Mouse (Mus musculus): ENCODE measurements at regions not wholly inside any gene's neighbourhood (a gene's known extent, or its start where the extent isn't known, plus 50 kb on each side); places are given as distances from the start of the nearest gene placed in this dataset.
A peak's percentile ranks its signal among the peaks of the same experiment; 100 is the strongest.

GRCm38 (mm10) chr13:51918781-51919170 lies 72.3 kb downstream of the Gadd45g start:
- no peak for DNase-seq (ENCODE audit: low read depth in 1 of 2, low spot score in 2 of 2)
- no peaks in the 10 kb centered on the region for H3K36me3 ChIP-seq (ENCODE audit: control insufficient read depth, insufficient read depth, low read length)
- 79% methylated on average over 10 of the region's 10 CpGs for WGBS
- TF ChIP-seq CTCF (IDR thresholded peaks at IDR 0.05; ENCODE audit: extremely low read depth, insufficient read depth, insufficient read length, insufficient replicate concordance) (no peak), POLR2A (IDR thresholded peaks at IDR 0.05; ENCODE audit: low read depth, low read length) (no peak)
- H3K4me3 ChIP-seq (ENCODE audit: extremely low read depth, insufficient read depth, insufficient read length) = no peak overlapping the region
- no peaks in the 10 kb centered on the region for H3K27me3 ChIP-seq (ENCODE audit: control insufficient read depth, insufficient read depth, low read length)
- no peak overlapping the region for H3K27ac ChIP-seq (ENCODE audit: insufficient read depth, low read length)
- H3K4me1 ChIP-seq (ENCODE audit: control insufficient read depth, insufficient read depth, insufficient read length) = no peaks in the 10 kb centered on the region; the same call in 1 of the 2 replicates

GRCm38 (mm10) chr13:51919171-51919793 lies 72.8 kb downstream of the Gadd45g start:
- WGBS = 86% methylated on average over 14 of the region's 14 CpGs
- H3K36me3 ChIP-seq (ENCODE audit: control insufficient read depth, insufficient read depth, low read length) = no peaks in the 10 kb centered on the region

GRCm38 (mm10) chr13:51919937-51920336 lies 73.5 kb downstream of the Gadd45g start:
- 88% methylated on average over 3 of the region's 3 CpGs for WGBS
- no peaks in the 10 kb centered on the region for H3K27me3 ChIP-seq (ENCODE audit: control insufficient read depth, insufficient read depth, low read length)
- H3K4me1 ChIP-seq (ENCODE audit: control insufficient read depth, insufficient read depth, insufficient read length) = no peaks in the 10 kb centered on the region; the same call in 1 of the 2 replicates
- no peak overlapping the region for H3K4me3 ChIP-seq (ENCODE audit: extremely low read depth, insufficient read depth, insufficient read length)
- no peaks in the 10 kb centered on the region for H3K36me3 ChIP-seq (ENCODE audit: control insufficient read depth, insufficient read depth, low read length)
- no peak for DNase-seq (ENCODE audit: low read depth in 1 of 2, low spot score in 2 of 2)
- TF ChIP-seq POLR2A (IDR thresholded peaks at IDR 0.05; ENCODE audit: low read depth, low read length) (no peak), CTCF (IDR thresholded peaks at IDR 0.05; ENCODE audit: extremely low read depth, insufficient read depth, insufficient read length, insufficient replicate concordance) (no peak)
- H3K27ac ChIP-seq (ENCODE audit: insufficient read depth, low read length) = no peak overlapping the region

More at GRCm38 (mm10) chr13:51919171-51919793, 72.8 kb downstream of the Gadd45g start:
- H3K27me3 ChIP-seq (ENCODE audit: control insufficient read depth, insufficient read depth, low read length) = no peaks in the 10 kb centered on the region
- H3K4me1 ChIP-seq (ENCODE audit: control insufficient read depth, insufficient read depth, insufficient read length) = no peaks in the 10 kb centered on the region; the same call in 1 of the 2 replicates
- no peak overlapping the region for H3K27ac ChIP-seq (ENCODE audit: insufficient read depth, low read length)
- no peak overlapping the region for H3K4me3 ChIP-seq (ENCODE audit: extremely low read depth, insufficient read depth, insufficient read length)
- DNase-seq (ENCODE audit: low read depth in 1 of 2, low spot score in 2 of 2) = no peak
- TF ChIP-seq CTCF (IDR thresholded peaks at IDR 0.05; ENCODE audit: extremely low read depth, insufficient read depth, insufficient read length, insufficient replicate concordance) (no peak), POLR2A (IDR thresholded peaks at IDR 0.05; ENCODE audit: low read depth, low read length) (no peak)

- TF ChIP-seq POLR2A (IDR thresholded peaks at IDR 0.05; ENCODE audit: low read depth, low read length) (no peak), CTCF (IDR thresholded peaks at IDR 0.05; ENCODE audit: extremely low read depth, insufficient read depth, insufficient read length, insufficient replicate concordance) (no peak)
- H3K27me3 ChIP-seq (ENCODE audit: control insufficient read depth, insufficient read depth, low read length) = no peaks in the 10 kb centered on the region
- WGBS = 74% methylated on average over 15 of the region's 15 CpGs
Measured at GRCm38 (mm10) chr13:51920511-51921351, 74.3 kb downstream of the Gadd45g start.

GRCm38 (mm10) chr13:51921550-51921949 lies 75.1 kb downstream of the Gadd45g start:
- TF ChIP-seq POLR2A (IDR thresholded peaks at IDR 0.05; ENCODE audit: low read depth, low read length) (no peak), CTCF (IDR thresholded peaks at IDR 0.05; ENCODE audit: extremely low read depth, insufficient read depth, insufficient read length, insufficient replicate concordance) (no peak)
- DNase-seq (ENCODE audit: low read depth in 1 of 2, low spot score in 2 of 2) = no peak
- WGBS = 97% methylated on average over 5 of the region's 5 CpGs
- Histone ChIP-seq H3K27ac (ENCODE audit: insufficient read depth, low read length) (no peak overlapping the region), H3K4me3 (ENCODE audit: extremely low read depth, insufficient read depth, insufficient read length) (no peak overlapping the region), H3K27me3 (ENCODE audit: control insufficient read depth, insufficient read depth, low read length) (no peaks in the 10 kb centered on the region), H3K4me1 (ENCODE audit: control insufficient read depth, insufficient read depth, insufficient read length) (no peaks in the 10 kb centered on the region; the same call in none of the 2 replicates), H3K36me3 (ENCODE audit: control insufficient read depth, insufficient read depth, low read length) (no peaks in the 10 kb centered on the region)

More at GRCm38 (mm10) chr13:51920511-51921351, 74.3 kb downstream of the Gadd45g start:
- no peak for DNase-seq (ENCODE audit: low read depth in 1 of 2, low spot score in 2 of 2)
- H3K4me3 ChIP-seq (ENCODE audit: extremely low read depth, insufficient read depth, insufficient read length) = no peak overlapping the region
- no peaks in the 10 kb centered on the region for H3K36me3 ChIP-seq (ENCODE audit: control insufficient read depth, insufficient read depth, low read length)
- no peaks in the 10 kb centered on the region; the same call in 1 of the 2 replicates for H3K4me1 ChIP-seq (ENCODE audit: control insufficient read depth, insufficient read depth, insufficient read length)
- no peak overlapping the region for H3K27ac ChIP-seq (ENCODE audit: insufficient read depth, low read length)

- 15% methylated on average over 10 of the region's 10 CpGs for WGBS
- H3K27me3 ChIP-seq (ENCODE audit: control insufficient read depth, insufficient read depth, low read length) = no peaks in the 10 kb centered on the region
- H3K4me1 ChIP-seq (ENCODE audit: control insufficient read depth, insufficient read depth, insufficient read length) = peaks cover 4% of the 10 kb centered on the region; the same call in 1 of the 2 replicates
- no peak overlapping the region for H3K27ac ChIP-seq (ENCODE audit: insufficient read depth, low read length)
- no peak overlapping the region for H3K4me3 ChIP-seq (ENCODE audit: extremely low read depth, insufficient read depth, insufficient read length)
- no peak for TF ChIP-seq CTCF (IDR thresholded peaks at IDR 0.05; ENCODE audit: extremely low read depth, insufficient read depth, insufficient read length, insufficient replicate concordance)
- TF ChIP-seq POLR2A (IDR thresholded peaks at IDR 0.05; ENCODE audit: low read depth, low read length) = no peak
- no peaks in the 10 kb centered on the region for H3K36me3 ChIP-seq (ENCODE audit: control insufficient read depth, insufficient read depth, low read length)
- peak in 1 of 2 experiments; percentile 6 for DNase-seq (ENCODE audit: low read depth in 1 of 2, low spot score in 2 of 2)
Measured at GRCm38 (mm10) chr13:51926764-51927163, 80.3 kb downstream of the Gadd45g start.

Data from spleen, adult 2 months (tissue).